In the genomic region with DNA sequence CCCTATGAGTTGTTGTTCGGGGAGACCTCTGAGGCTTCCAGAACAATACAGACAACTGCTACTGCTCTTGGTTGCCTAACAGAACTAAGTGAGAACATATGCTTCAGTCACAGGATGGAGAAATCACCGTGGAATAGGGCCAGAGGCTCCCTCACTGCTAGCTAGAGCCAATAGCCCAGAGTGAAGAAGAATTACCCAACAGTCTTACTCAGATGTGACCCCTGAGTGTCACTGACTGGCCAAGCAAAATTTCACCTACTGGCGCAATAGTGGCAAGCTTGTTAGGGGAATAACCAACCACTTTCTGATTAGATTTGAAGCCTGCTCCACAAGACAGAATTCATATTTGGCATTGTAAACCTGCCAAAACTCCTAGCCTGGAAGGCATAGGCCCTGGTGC, we compare ENCODE assay signal across 12 mouse cellular contexts. TPM values are rescaled to one million over a fixed set of nuclear protein-coding genes. Genes with fewer than 3 reads are reported as not detected.
DNase-seq lines count a peak whose midpoint lies in the region; ATAC-seq and TF ChIP-seq lines count a peak whose summit lies in the region.
"Had no signal": no experiment of that assay in that cellular context is flagged by ENCODE, and none has a peak within 500 bp of the region (broad histone marks: within the 10 kb centered on the region; RNA-seq: fewer than 3 reads in every experiment).

No protein-coding gene starts in this region.

- H3K9ac ChIP-seq in liver, postnatal 0 days (replicated peaks), result no peak overlapping the region
- no peak overlapping the region for H3K9ac ChIP-seq in liver, embryonic 11.5 days (ENCODE audit: low read depth, low read length)
- no peak overlapping the region for H3K9ac ChIP-seq in forebrain, embryonic 14.5 days (ENCODE audit: low read length)
- H3K9ac ChIP-seq: forebrain, embryonic 13.5 days; heart, embryonic 15.5 days had no signal

- TF ChIP-seq POLR2A in brain, embryonic 14.5 days (IDR thresholded peaks at IDR 0.05; ENCODE audit: borderline replicate concordance, extremely low read depth, insufficient read depth, insufficient read length, poor library complexity, severe bottlenecking), result no peak

- peaks cover 26% of the 10 kb centered on the region for H3K36me3 ChIP-seq in liver, postnatal 0 days (replicated peaks; ENCODE audit: insufficient read depth, low read length)
- peaks cover 11% of the 10 kb centered on the region for H3K36me3 ChIP-seq in liver, embryonic 11.5 days (ENCODE audit: control insufficient read depth, insufficient read depth, low read length)
- peaks cover 35% of the 10 kb centered on the region for H3K36me3 ChIP-seq in forebrain, embryonic 14.5 days (ENCODE audit: control insufficient read depth, insufficient read depth, low read length)

- DNase-seq in liver, postnatal 0 days, result peak; percentile 66
- DNase-seq in liver, embryonic 11.5 days (ENCODE audit: low spot score), result no peak
- DNase-seq in brain, embryonic 14.5 days (ENCODE audit: low read depth), result peak; percentile 20
- peak; percentile 54 to 62 for DNase-seq in heart, postnatal 14 days
- DNase-seq in kidney, adult 11 months, result no peak
- DNase-seq in forebrain, embryonic 14.5 days (ENCODE audit: low spot score), result no peak
- DNase-seq in thymus, postnatal 14 days, result no peak

- H3K4me3 ChIP-seq in liver, postnatal 0 days (ENCODE audit: low read depth, low read length), result no peak overlapping the region
- no peak overlapping the region for H3K4me3 ChIP-seq in liver, embryonic 11.5 days (ENCODE audit: low read depth, low read length)
- no peak overlapping the region for H3K4me3 ChIP-seq in forebrain, embryonic 14.5 days (ENCODE audit: low read depth, low read length)
- H3K4me3 ChIP-seq: embryonic facial prominence, embryonic 10.5 days; forebrain, embryonic 13.5 days; heart, embryonic 15.5 days had no signal

- H3K27me3 ChIP-seq in liver, postnatal 0 days (ENCODE audit: insufficient read depth, low read length), result no peaks in the 10 kb centered on the region
- no peaks in the 10 kb centered on the region for H3K27me3 ChIP-seq in liver, embryonic 11.5 days (replicated peaks; ENCODE audit: control insufficient read depth, insufficient read depth, low read length)
- no peaks in the 10 kb centered on the region for H3K27me3 ChIP-seq in forebrain, embryonic 14.5 days (replicated peaks; ENCODE audit: control insufficient read depth, insufficient read depth, low read length)
- H3K27me3 ChIP-seq: forebrain, embryonic 13.5 days; heart, embryonic 15.5 days had no signal

- peaks cover 27% of the 10 kb centered on the region for H3K4me1 ChIP-seq in liver, postnatal 0 days (ENCODE audit: insufficient read depth)
- H3K4me1 ChIP-seq in liver, embryonic 11.5 days (replicated peaks; ENCODE audit: control insufficient read depth, insufficient read depth, low read length), result peaks cover 16% of the 10 kb centered on the region
- H3K4me1 ChIP-seq in forebrain, embryonic 14.5 days (ENCODE audit: control insufficient read depth, insufficient read depth, low read length), result peaks cover 7% of the 10 kb centered on the region; the same call in 1 of the 2 replicates

- intact Hi-C loops in heart, postnatal 14 days (cut with DNase I), result no loop called here

- H3K27ac ChIP-seq in liver, postnatal 0 days (ENCODE audit: low read depth), result peak overlapping the region; percentile 39; the same call in 1 of the 2 replicates
- H3K27ac ChIP-seq in liver, embryonic 11.5 days (ENCODE audit: low read depth, low read length), result no peak overlapping the region
- H3K27ac ChIP-seq in forebrain, embryonic 14.5 days (ENCODE audit: low read depth, low read length), result no peak overlapping the region
- H3K27ac ChIP-seq: embryonic facial prominence, embryonic 10.5 days; forebrain, embryonic 13.5 days; heart, embryonic 15.5 days had no signal

- TF ChIP-seq EP300 in liver, postnatal 0 days (IDR thresholded peaks at IDR 0.05; ENCODE audit: low read depth), result 0 out of 2 replicates have a peak, but pooled peaks have one; percentile 9

- H3K4me2 ChIP-seq in liver, postnatal 0 days (ENCODE audit: low read depth, low read length), result no peak overlapping the region
- H3K4me2 ChIP-seq in liver, embryonic 11.5 days, result no peak overlapping the region
- no peak overlapping the region for H3K4me2 ChIP-seq in forebrain, embryonic 14.5 days (ENCODE audit: low read length)
- H3K4me2 ChIP-seq: forebrain, embryonic 13.5 days; heart, embryonic 15.5 days; midbrain, embryonic 11.5 days had no signal

- WGBS in liver, postnatal 0 days (ENCODE audit: insufficient replicate concordance), result 75% methylated on average over 3 of the region's 3 CpGs
- 89% methylated on average over 3 of the region's 3 CpGs for WGBS in liver, embryonic 11.5 days
- 86% methylated on average over 3 of the region's 3 CpGs for WGBS in forebrain, embryonic 14.5 days

- peaks cover 3% of the 10 kb centered on the region; the same call in 1 of the 2 replicates for H3K9me3 ChIP-seq in liver, postnatal 0 days (ENCODE audit: low read length)
- no peaks in the 10 kb centered on the region for H3K9me3 ChIP-seq in liver, embryonic 11.5 days (ENCODE audit: control insufficient read depth, low read length)
- H3K9me3 ChIP-seq in forebrain, embryonic 14.5 days (replicated peaks; ENCODE audit: control insufficient read depth, low read length), result 0 out of 2 replicates have a peak, but pooled peaks cover 3% of the 10 kb centered on the region
- H3K9me3 ChIP-seq: heart, embryonic 15.5 days had no signal

- TF ChIP-seq CTCF in liver, postnatal 0 days (IDR thresholded peaks at IDR 0.05; ENCODE audit: low read depth), result no peak
- no peak for TF ChIP-seq CTCF in brain, embryonic 14.5 days (IDR thresholded peaks at IDR 0.05; ENCODE audit: borderline replicate concordance, extremely low read depth, insufficient read depth, insufficient read length)

- ATAC-seq in liver, postnatal 0 days, result peak; percentile 92
- no peak for ATAC-seq in liver, embryonic 11.5 days (replicated peaks; ENCODE audit: low FRiP score)
- ATAC-seq in megakaryocyte progenitor cell, adult 5-6 weeks (replicated peaks; ENCODE audit: poor library complexity), result peak; percentile 72
- no peak for ATAC-seq in forebrain, embryonic 14.5 days
- ATAC-seq: forebrain, embryonic 13.5 days had no signal

RNA-seq across cellular contexts. Expression of a gene that starts 19.9 kb away (rescaled TPM):
- 16.3 and 16.5 TPM in 2 replicates for polyA plus RNA-seq in liver, postnatal 0 days (2015; fragmentation: Nextera tagmentation; extraction: Ambion mirVana)
- 5.7 and 7.0 TPM in 2 replicates for polyA plus RNA-seq in liver, embryonic 11.5 days (2014; fragmentation: Nextera tagmentation; extraction: Ambion mirVana)
- 57.4 and 71.5 TPM in 2 replicates for polyA plus RNA-seq in brain, embryonic 14.5 days (2012; rRNA removed)
- 10 to 100 TPM; 71.5 to 72.9 TPM for total RNA-seq in heart, postnatal 14 days (2021)
- total RNA-seq in megakaryocyte progenitor cell, adult 5-6 weeks (2015), result 27.0 and 30.0 TPM in 2 replicates
- total RNA-seq in megakaryocyte progenitor cell, adult 5-6 weeks (2017), result 40.4 and 44.8 TPM in 2 replicates
- 23.9 and 26.0 TPM in 2 replicates for polyA plus RNA-seq in forebrain, embryonic 14.5 days (2014; fragmentation: Nextera tagmentation; extraction: Ambion mirVana)

RNA-seq across cellular contexts. Expression of a gene that starts 51.7 kb away (rescaled TPM):
- polyA plus RNA-seq in liver, postnatal 0 days (2015; fragmentation: Nextera tagmentation; extraction: Ambion mirVana), result 14.4 and 15.2 TPM in 2 replicates
- 72.5 and 82.5 TPM in 2 replicates for polyA plus RNA-seq in liver, embryonic 11.5 days (2014; fragmentation: Nextera tagmentation; extraction: Ambion mirVana)
- polyA plus RNA-seq in brain, embryonic 14.5 days (2012; rRNA removed), result 53.3 and 53.6 TPM in 2 replicates
- 10 to 100 TPM; 15.8 to 17.0 TPM for total RNA-seq in heart, postnatal 14 days (2021)
- total RNA-seq in megakaryocyte progenitor cell, adult 5-6 weeks (2015), result 78.1 and 96.0 TPM in 2 replicates
- 75.8 and 82.2 TPM in 2 replicates for total RNA-seq in megakaryocyte progenitor cell, adult 5-6 weeks (2017)
- 55.4 and 63.2 TPM in 2 replicates for polyA plus RNA-seq in forebrain, embryonic 14.5 days (2014; fragmentation: Nextera tagmentation; extraction: Ambion mirVana)

Comparison
In these comparisons a context has a peak if more than half of its experiments do, and no peak if none do; other contexts are left out.
1. ATAC-seq: peak in liver, postnatal 0 days (single experiment) and megakaryocyte progenitor cell, adult 5-6 weeks (single experiment); none in liver, embryonic 11.5 days (single experiment) and forebrain, embryonic 14.5 days (single experiment).
2. DNase-seq: peak in liver, postnatal 0 days (single experiment), brain, embryonic 14.5 days (single experiment) and heart, postnatal 14 days (2 of 2); none in liver, embryonic 11.5 days (single experiment), kidney, adult 11 months (single experiment), forebrain, embryonic 14.5 days (single experiment) and thymus, postnatal 14 days (single experiment).